Mouse (Mus musculus) CH12.LX (cell line): ENCODE results near the gene Ldlrad3.

Experiments
- BHLHE40 ChIP-seq: IDR thresholded peaks from 2 replicates; pipeline ENCODE4 v1.6.1; 2011; ENCODE audit warnings: mild to moderate bottlenecking, low read depth, low read length, improper control_type of control experiment
- CHD1 ChIP-seq: IDR thresholded peaks from 2 replicates; pipeline ENCODE4 v1.6.1; 2012; ENCODE audit warnings: low read depth, low read length, improper control_type of control experiment, inconsistent platforms
- CTCF ChIP-seq, 2 experiments: IDR thresholded peaks in 1 of 2; conservative IDR thresholded peaks in 1 of 2; 2 replicates each; pipeline ENCODE4 v1.5.1; 2011 to 2012; ENCODE audit warnings: low read depth in 2 of 2, low read length in 2 of 2, improper control_type of control experiment in 1 of 2, inconsistent platforms in 1 of 2, mild to moderate bottlenecking in 1 of 2, moderate library complexity in 1 of 2
- EP300 ChIP-seq: IDR thresholded peaks from 2 replicates; pipeline ENCODE4 v1.6.1; 2011; ENCODE audit warnings: low read length, improper control_type of control experiment
- MAZ ChIP-seq: IDR thresholded peaks from 2 replicates; pipeline ENCODE4 v1.6.1; 2012; ENCODE audit warnings: low read depth, mild to moderate bottlenecking, inconsistent platforms, low read length, improper control_type of control experiment, moderate library complexity
- NRF1 ChIP-seq: IDR thresholded peaks from 2 replicates; pipeline ENCODE4 v1.6.1; 2014; ENCODE audit warnings: low read depth, mild to moderate bottlenecking, inconsistent platforms, low read length, improper control_type of control experiment, moderate library complexity
- POLR2A ChIP-seq: IDR thresholded peaks from 2 replicates; pipeline ENCODE4 v1.6.1; 2011; ENCODE audit warnings: low read depth, mild to moderate bottlenecking, improper control_type of control experiment, low read length
- POLR2AphosphoS2 ChIP-seq: IDR thresholded peaks from 2 replicates; pipeline ENCODE4 v1.6.1; 2011; ENCODE audit warnings: low read depth, low read length, improper control_type of control experiment
- USF2 ChIP-seq: conservative IDR thresholded peaks from 2 replicates; pipeline ENCODE4 v1.6.1; 2011; ENCODE audit warnings: low read depth, low read length, improper control_type of control experiment

- TF ChIP-seq CTCF (conservative IDR thresholded peaks at IDR 0.05 in 1 of 2, IDR thresholded peaks at IDR 0.05 in 1 of 2; ENCODE audit: low read depth in 2 of 2, low read length in 2 of 2) (no peak), NRF1 (no peak), EP300 (no peak), BHLHE40 (no peak), USF2 (no peak), CHD1 (no peak), POLR2A (no peak), MAZ (no peak), POLR2AphosphoS2 (no peak)
Measured at GRCm38 (mm10) chr2:102222749-102223148, 36.6 kb upstream of the Ldlrad3 start.
